26 mouse cellular contexts compared by ENCODE assay signal in the genomic region with DNA sequence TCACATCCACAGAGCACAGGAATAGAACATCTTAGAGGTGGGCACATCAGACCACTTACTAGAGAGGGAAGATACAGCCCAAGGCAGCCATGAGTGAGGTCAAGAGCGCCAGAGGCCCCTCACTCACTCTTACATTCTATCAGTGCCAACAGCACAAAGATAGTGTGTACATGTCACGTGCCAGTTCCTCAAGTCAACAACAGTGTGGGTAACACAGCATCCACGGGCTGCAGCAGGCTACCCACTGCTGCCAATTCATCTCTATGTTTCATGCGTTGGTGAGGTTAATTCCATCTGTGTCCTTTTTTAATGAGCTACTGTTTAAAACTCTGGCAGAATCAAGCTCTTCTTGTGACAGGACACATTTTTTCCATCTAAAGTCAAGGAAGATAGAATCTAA. TPM values are rescaled to one million over a fixed set of nuclear protein-coding genes. Genes with fewer than 3 reads are reported as not detected.
DNase-seq lines count a peak whose midpoint lies in the region; ATAC-seq and TF ChIP-seq lines count a peak whose summit lies in the region.
"Had no signal": no experiment of that assay in that cellular context is flagged by ENCODE, and none has a peak within 500 bp of the region (broad histone marks: within the 10 kb centered on the region; RNA-seq: fewer than 3 reads in every experiment).

No protein-coding gene starts in this region.

- peak; percentile 39; the same call in 1 of the 2 replicates for ATAC-seq in frontal cortex, adult (ENCODE audit: low TSS enrichment)
- ATAC-seq: CD4-positive, CD25-positive, alpha-beta regulatory T cell, adult 4 months; forebrain, embryonic 15.5 days; intestine, postnatal 0 days had no signal

- DNase-seq in frontal cortex, postnatal 10 days (ENCODE audit: low spot score in 2 of 2) = no peak
- DNase-seq in layer of hippocampus, adult 2 months (ENCODE audit: low spot score in 2 of 2) = peak in 1 of 2 experiments; percentile 47
- DNase-seq in layer of hippocampus, postnatal 10 days (ENCODE audit: low spot score in 2 of 2) = no peak
- DNase-seq in layer of hippocampus, postnatal 14 days (ENCODE audit: low spot score in 2 of 2) = peak; percentile 42 to 57
- no peak for DNase-seq in layer of hippocampus, postnatal 25 days (ENCODE audit: extremely low spot score in 1 of 2, low spot score in 1 of 2)
- DNase-seq: adrenal gland, postnatal 14 days; cerebellum, adult 11-12 months; cerebellum, adult 8-10 months; cerebellum, postnatal 10 days; cerebellum, postnatal 36 days; embryo, embryonic 11 days; gastrocnemius, postnatal 36 days; heart, postnatal 14 days had no signal

- no peak overlapping the region for H3K4me3 ChIP-seq in layer of hippocampus, adult 2 months
- H3K4me3 ChIP-seq: embryonic facial prominence, embryonic 10.5 days; embryonic facial prominence, embryonic 13.5 days; erythroblast, embryonic 14.5 days; forebrain, embryonic 15.5 days; heart, embryonic 12.5 days; heart, embryonic 15.5 days; hindbrain, embryonic 12.5 days; hindbrain, embryonic 15.5 days had no signal

- no peak for TF ChIP-seq CTCF in layer of hippocampus, adult 2 months (conservative IDR thresholded peaks at IDR 0.05)

- H3K27ac ChIP-seq in layer of hippocampus, adult 2 months = peak overlapping the region; percentile 84
- H3K27ac ChIP-seq: embryonic facial prominence, embryonic 10.5 days; embryonic facial prominence, embryonic 13.5 days; forebrain, embryonic 15.5 days; heart, embryonic 15.5 days; hindbrain, embryonic 12.5 days; hindbrain, embryonic 15.5 days had no signal

RNA-seq across cellular contexts. Expression of gene Ropn1l, which starts 10.8 kb away (rescaled TPM):
- 1 to 10 TPM in 1 of 2 experiments, under 1 TPM in 1; 0.88 to 1.2 TPM for total RNA-seq in layer of hippocampus, adult 2 months (2021)
- total RNA-seq in layer of hippocampus, postnatal 10 days (2021) = 1 to 10 TPM in 1 of 2 experiments, under 1 TPM in 1; 0.85 to 1.6 TPM
- total RNA-seq in layer of hippocampus, postnatal 14 days (2021) = 1 to 10 TPM in 1 of 2 experiments, not detected in 1; 1.3 TPM
- 1 to 10 TPM; 1.3 to 1.5 TPM for total RNA-seq in layer of hippocampus, postnatal 25 days (2021)
- total RNA-seq: gastrocnemius, adult 8-10 months; hematopoietic stem cell, adult 5-6 weeks had no signal

Comparison
In these comparisons a context has a peak if more than half of its experiments do, and no peak if none do; other contexts are left out.
1. DNase-seq: peak in layer of hippocampus, postnatal 14 days (2 of 2); none in frontal cortex, postnatal 10 days (0 of 2), layer of hippocampus, postnatal 10 days (0 of 2) and layer of hippocampus, postnatal 25 days (0 of 2).